Mouse (Mus musculus) activated CD4-positive, CD25-positive, alpha-beta regulatory T cell, adult 9 weeks (primary cell): ENCODE measurements around the gene Sufu. TPM values are rescaled to one million over a fixed set of nuclear protein-coding genes. Genes with fewer than 3 reads are reported as not detected.

Source experiments
- polyA plus RNA-seq: library from polyadenylated mRNA; unstranded; fragments of 100-300 nt; shearing (Covaris generic); gene quantifications from one replicate; pipeline ENCODE4 v1.2.1, GENCODE M21; 2017

The Sufu gene
- 38.2 TPM for polyA plus RNA-seq

GRCm38 (mm10) chr19:46396686-46397435 lies at the start of gene Sufu:
TSS of gene Sufu (plus strand) at chr19:46396896.

GRCm38 (mm10) chr19:46350168-46350932 lies 46.3 kb upstream of the Sufu start, which contains the start of gene 2310034G01Rik:
TSS of gene 2310034G01Rik (minus strand) at chr19:46350302.

GRCm38 (mm10) chr19:46395109-46396009 lies 1.3 kb upstream of the Sufu start, which contains the start of gene Actr1a:
TSS of gene Actr1a (minus strand) at chr19:46395748.

GRCm38 (mm10) chr19:46501401-46502068 lies 104.8 kb downstream of the Sufu start, which contains the start of gene Trim8:
TSS of gene Trim8 (plus strand) at chr19:46501702.

Other genes starting within 250 kb of the Sufu start
- gene Pitx3, start 248.6 kb upstream of the Sufu start, polyA plus RNA-seq: not detected
- 83.0 TPM for gene Gbf1, start 244.4 kb upstream of the Sufu start, polyA plus RNA-seq
- gene Nfkb2, start 92.6 kb upstream of the Sufu start, polyA plus RNA-seq: 78.0 TPM
- gene Psd, start 69.7 kb upstream of the Sufu start, polyA plus RNA-seq: 8.2 TPM
- gene Fbxl15, start 68.7 kb upstream of the Sufu start, polyA plus RNA-seq: 5.4 TPM
- 53.1 TPM for gene Cuedc2, start 58.2 kb upstream of the Sufu start, polyA plus RNA-seq
- 10.4 TPM for gene Mfsd13a, start 55.8 kb upstream of the Sufu start, polyA plus RNA-seq
- gene 2310034G01Rik, start 46.6 kb upstream of the Sufu start, polyA plus RNA-seq: 0.79 TPM
- gene Actr1a, start 1.1 kb upstream of the Sufu start, polyA plus RNA-seq: 112 TPM
- 31.6 TPM for gene Trim8, start 104.8 kb downstream of the Sufu start, polyA plus RNA-seq
- 22.9 TPM for gene Arl3, start 176.3 kb downstream of the Sufu start, polyA plus RNA-seq
- gene Sfxn2, start 176.5 kb downstream of the Sufu start, polyA plus RNA-seq: 11.2 TPM
- gene Wbp1l, start 202.2 kb downstream of the Sufu start, polyA plus RNA-seq: 73.7 TPM